Mouse (Mus musculus): Measurements from ENCODE around the gene B3gnt9. TPM values are rescaled to one million over a fixed set of nuclear protein-coding genes. Genes with fewer than 3 reads are reported as not detected.

Gene B3gnt9
- polyA plus RNA-seq, 1 experiment from 2014 or later, result 5.6 TPM

- Histone ChIP-seq H3K4me3 (ENCODE audit: low read depth, low read length) (peak overlapping the region; percentile 40), H3K9me3 (ENCODE audit: control insufficient read depth, low read length) (no peaks in the 10 kb centered on the region), H3K36me3 (ENCODE audit: control insufficient read depth, insufficient read depth, low read length) (no peaks in the 10 kb centered on the region), H3K27me3 (ENCODE audit: control insufficient read depth, insufficient read depth, low read length) (peaks cover 15% of the 10 kb centered on the region), H3K27ac (ENCODE audit: low read depth, low read length) (no peak overlapping the region), H3K4me2 (peak overlapping the region; percentile 74), H3K4me1 (ENCODE audit: control insufficient read depth, insufficient read depth, low read length) (peaks cover 22% of the 10 kb centered on the region), H3K9ac (ENCODE audit: low read length) (peak overlapping the region; percentile 77)
- ATAC-seq (ENCODE audit: low FRiP score) (no peak), DNase-seq (ENCODE audit: low spot score, missing footprints) (no peak)
- WGBS, result 86% methylated on average over 5 of the region's 5 CpGs
Measured at GRCm38 (mm10) chr8:105288231-105288630, 33.3 kb upstream of the B3gnt9 start.

- H3K9ac ChIP-seq (ENCODE audit: low read length), result no peak overlapping the region
- H3K4me1 ChIP-seq (ENCODE audit: control insufficient read depth, insufficient read depth, low read length), result peaks cover 22% of the 10 kb centered on the region
- peaks cover 15% of the 10 kb centered on the region for H3K27me3 ChIP-seq (ENCODE audit: control insufficient read depth, insufficient read depth, low read length)
- no peak overlapping the region for H3K4me2 ChIP-seq
- whole genome bisulfite sequencing, result 87% methylated on average over 4 of the region's 4 CpGs
- H3K9me3 ChIP-seq (ENCODE audit: control insufficient read depth, low read length), result no peaks in the 10 kb centered on the region
- no peak overlapping the region for H3K4me3 ChIP-seq (ENCODE audit: low read depth, low read length)
- no peak overlapping the region for H3K27ac ChIP-seq (ENCODE audit: low read depth, low read length)
- peaks cover 3% of the 10 kb centered on the region; the same call in 1 of the 2 replicates for H3K36me3 ChIP-seq (ENCODE audit: control insufficient read depth, insufficient read depth, low read length)
- no peak for DNase-seq (ENCODE audit: low spot score, missing footprints)
- no peak for ATAC-seq (ENCODE audit: low FRiP score)
Measured at GRCm38 (mm10) chr8:105286907-105287306, 32.0 kb upstream of the B3gnt9 start.

DNA sequence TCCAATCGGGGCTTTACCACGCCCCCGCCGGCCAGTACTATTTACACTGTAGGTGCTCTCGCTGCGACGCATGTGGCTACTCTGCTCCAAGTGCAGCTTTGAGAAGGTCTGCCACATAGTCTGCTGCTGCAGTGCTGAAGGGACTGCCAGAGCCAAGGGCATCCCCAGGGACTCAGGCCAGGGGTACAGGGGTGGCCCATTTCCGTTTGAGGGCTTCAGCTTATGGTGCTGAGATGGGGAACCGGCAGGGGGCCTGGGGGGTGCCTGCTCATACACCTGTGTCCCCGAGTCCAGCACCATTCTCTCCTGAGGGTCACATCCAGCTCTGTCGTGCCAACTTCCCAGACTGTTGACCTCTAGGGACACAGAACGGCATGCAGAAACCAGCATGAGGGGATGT lies 30.6 kb upstream of the B3gnt9 start:
- WGBS, result 44% methylated on average over 12 of the region's 12 CpGs
- H3K36me3 ChIP-seq (ENCODE audit: control insufficient read depth, insufficient read depth, low read length), result peaks cover 3% of the 10 kb centered on the region; the same call in 1 of the 2 replicates
- no peaks in the 10 kb centered on the region for H3K9me3 ChIP-seq (ENCODE audit: control insufficient read depth, low read length)
- no peak overlapping the region for H3K4me2 ChIP-seq
- H3K9ac ChIP-seq (ENCODE audit: low read length), result 0 out of 2 replicates have a peak overlapping the region, but pooled peaks have one; percentile 5
- peaks cover 9% of the 10 kb centered on the region for H3K27me3 ChIP-seq (ENCODE audit: control insufficient read depth, insufficient read depth, low read length)
- H3K27ac ChIP-seq (ENCODE audit: low read depth, low read length), result no peak overlapping the region
- DNase-seq (ENCODE audit: low spot score, missing footprints), result no peak
- H3K4me3 ChIP-seq (ENCODE audit: low read depth, low read length), result no peak overlapping the region
- peaks cover 21% of the 10 kb centered on the region for H3K4me1 ChIP-seq (ENCODE audit: control insufficient read depth, insufficient read depth, low read length)
- no peak for ATAC-seq (ENCODE audit: low FRiP score)

DNA sequence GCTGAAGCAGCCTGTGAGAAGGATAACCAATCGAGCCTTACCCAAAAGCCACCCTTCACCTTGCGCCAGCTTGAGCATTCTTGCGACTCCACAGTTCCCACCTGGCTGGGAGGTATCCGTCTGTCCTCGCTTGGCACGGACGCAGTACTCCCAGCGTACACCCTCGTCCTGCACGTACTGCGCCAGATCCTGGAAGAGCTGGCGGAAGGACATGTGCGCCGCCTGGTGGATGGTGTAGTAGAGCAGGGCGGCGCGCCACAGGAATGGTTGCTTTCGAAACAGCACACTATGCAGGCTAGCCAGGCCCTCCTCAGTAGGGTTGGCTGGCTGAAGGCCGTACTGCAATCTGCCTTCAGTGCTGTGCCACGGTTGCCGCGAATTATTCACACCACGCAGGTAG lies 28.1 kb upstream of the B3gnt9 start:
- DNase-seq (ENCODE audit: low spot score, missing footprints) (peak; percentile 89), ATAC-seq (ENCODE audit: low FRiP score) (peak; percentile 52)
- WGBS, result 24% methylated on average over 23 of the region's 23 CpGs
- Histone ChIP-seq H3K9ac (ENCODE audit: low read length) (no peak overlapping the region), H3K4me1 (ENCODE audit: control insufficient read depth, insufficient read depth, low read length) (peaks cover 10% of the 10 kb centered on the region), H3K9me3 (ENCODE audit: control insufficient read depth, low read length) (no peaks in the 10 kb centered on the region), H3K27ac (ENCODE audit: low read depth, low read length) (no peak overlapping the region), H3K4me2 (no peak overlapping the region), H3K4me3 (ENCODE audit: low read depth, low read length) (no peak overlapping the region), H3K27me3 (ENCODE audit: control insufficient read depth, insufficient read depth, low read length) (peaks cover 19% of the 10 kb centered on the region), H3K36me3 (ENCODE audit: control insufficient read depth, insufficient read depth, low read length) (peaks cover 3% of the 10 kb centered on the region; the same call in 1 of the 2 replicates)

GRCm38 (mm10) chr8:105282239-105282638 lies 27.3 kb upstream of the B3gnt9 start:
- ATAC-seq (ENCODE audit: low FRiP score), result no peak
- peaks cover 3% of the 10 kb centered on the region; the same call in 1 of the 2 replicates for H3K36me3 ChIP-seq (ENCODE audit: control insufficient read depth, insufficient read depth, low read length)

GRCm38 (mm10) chr8:105281821-105282220 lies 26.9 kb upstream of the B3gnt9 start:
- H3K4me3 ChIP-seq (ENCODE audit: low read depth, low read length), result no peak overlapping the region
- ATAC-seq (ENCODE audit: low FRiP score), result no peak
- no peak overlapping the region for H3K4me2 ChIP-seq
- H3K36me3 ChIP-seq (ENCODE audit: control insufficient read depth, insufficient read depth, low read length), result peaks cover 3% of the 10 kb centered on the region; the same call in 1 of the 2 replicates
- H3K9me3 ChIP-seq (ENCODE audit: control insufficient read depth, low read length), result no peaks in the 10 kb centered on the region
- H3K4me1 ChIP-seq (ENCODE audit: control insufficient read depth, insufficient read depth, low read length), result 0 out of 2 replicates have a peak, but pooled peaks cover 7% of the 10 kb centered on the region
- DNase-seq (ENCODE audit: low spot score, missing footprints), result no peak
- no peak overlapping the region for H3K27ac ChIP-seq (ENCODE audit: low read depth, low read length)
- 85% methylated on average over 12 of the region's 12 CpGs for WGBS
- no peak overlapping the region for H3K9ac ChIP-seq (ENCODE audit: low read length)
- peaks cover 32% of the 10 kb centered on the region for H3K27me3 ChIP-seq (ENCODE audit: control insufficient read depth, insufficient read depth, low read length)

More at GRCm38 (mm10) chr8:105282239-105282638, 27.3 kb upstream of the B3gnt9 start:
- no peak for DNase-seq (ENCODE audit: low spot score, missing footprints)
- Histone ChIP-seq H3K4me1 (ENCODE audit: control insufficient read depth, insufficient read depth, low read length) (0 out of 2 replicates have a peak, but pooled peaks cover 7% of the 10 kb centered on the region), H3K4me2 (no peak overlapping the region), H3K27ac (ENCODE audit: low read depth, low read length) (no peak overlapping the region), H3K9ac (ENCODE audit: low read length) (no peak overlapping the region), H3K9me3 (ENCODE audit: control insufficient read depth, low read length) (no peaks in the 10 kb centered on the region), H3K4me3 (ENCODE audit: low read depth, low read length) (no peak overlapping the region), H3K27me3 (ENCODE audit: control insufficient read depth, insufficient read depth, low read length) (peaks cover 28% of the 10 kb centered on the region)
- 91% methylated on average over 4 of the region's 4 CpGs for WGBS

GRCm38 (mm10) chr8:105280567-105280966 lies 25.6 kb upstream of the B3gnt9 start:
- DNase-seq (ENCODE audit: low spot score, missing footprints) (no peak), ATAC-seq (ENCODE audit: low FRiP score) (no peak)
- Histone ChIP-seq H3K27me3 (ENCODE audit: control insufficient read depth, insufficient read depth, low read length) (peaks cover 44% of the 10 kb centered on the region), H3K27ac (ENCODE audit: low read depth, low read length) (no peak overlapping the region), H3K9me3 (ENCODE audit: control insufficient read depth, low read length) (no peaks in the 10 kb centered on the region), H3K4me2 (no peak overlapping the region), H3K9ac (ENCODE audit: low read length) (no peak overlapping the region), H3K4me3 (ENCODE audit: low read depth, low read length) (no peak overlapping the region), H3K4me1 (ENCODE audit: control insufficient read depth, insufficient read depth, low read length) (peaks cover 13% of the 10 kb centered on the region), H3K36me3 (ENCODE audit: control insufficient read depth, insufficient read depth, low read length) (peaks cover 3% of the 10 kb centered on the region; the same call in 1 of the 2 replicates)
- WGBS, result 72% methylated on average over 3 of the region's 3 CpGs

GRCm38 (mm10) chr8:105278911-105279334 lies 24.0 kb upstream of the B3gnt9 start:
- no peaks in the 10 kb centered on the region for H3K9me3 ChIP-seq (ENCODE audit: control insufficient read depth, low read length)
- H3K4me3 ChIP-seq (ENCODE audit: low read depth, low read length), result no peak overlapping the region
- ATAC-seq (ENCODE audit: low FRiP score), result peak; percentile 5; the same call in 1 of the 2 replicates
- peaks cover 61% of the 10 kb centered on the region for H3K27me3 ChIP-seq (ENCODE audit: control insufficient read depth, insufficient read depth, low read length)
- H3K27ac ChIP-seq (ENCODE audit: low read depth, low read length), result no peak overlapping the region
- peaks cover 3% of the 10 kb centered on the region; the same call in 1 of the 2 replicates for H3K36me3 ChIP-seq (ENCODE audit: control insufficient read depth, insufficient read depth, low read length)
- peak; percentile 90 for DNase-seq (ENCODE audit: low spot score, missing footprints)
- no peak overlapping the region for H3K9ac ChIP-seq (ENCODE audit: low read length)
- whole genome bisulfite sequencing, result 4% methylated on average over 28 of the region's 28 CpGs
- peak overlapping the region; percentile 10; the same call in 1 of the 2 replicates for H3K4me2 ChIP-seq
- peaks cover 14% of the 10 kb centered on the region for H3K4me1 ChIP-seq (ENCODE audit: control insufficient read depth, insufficient read depth, low read length)

DNA sequence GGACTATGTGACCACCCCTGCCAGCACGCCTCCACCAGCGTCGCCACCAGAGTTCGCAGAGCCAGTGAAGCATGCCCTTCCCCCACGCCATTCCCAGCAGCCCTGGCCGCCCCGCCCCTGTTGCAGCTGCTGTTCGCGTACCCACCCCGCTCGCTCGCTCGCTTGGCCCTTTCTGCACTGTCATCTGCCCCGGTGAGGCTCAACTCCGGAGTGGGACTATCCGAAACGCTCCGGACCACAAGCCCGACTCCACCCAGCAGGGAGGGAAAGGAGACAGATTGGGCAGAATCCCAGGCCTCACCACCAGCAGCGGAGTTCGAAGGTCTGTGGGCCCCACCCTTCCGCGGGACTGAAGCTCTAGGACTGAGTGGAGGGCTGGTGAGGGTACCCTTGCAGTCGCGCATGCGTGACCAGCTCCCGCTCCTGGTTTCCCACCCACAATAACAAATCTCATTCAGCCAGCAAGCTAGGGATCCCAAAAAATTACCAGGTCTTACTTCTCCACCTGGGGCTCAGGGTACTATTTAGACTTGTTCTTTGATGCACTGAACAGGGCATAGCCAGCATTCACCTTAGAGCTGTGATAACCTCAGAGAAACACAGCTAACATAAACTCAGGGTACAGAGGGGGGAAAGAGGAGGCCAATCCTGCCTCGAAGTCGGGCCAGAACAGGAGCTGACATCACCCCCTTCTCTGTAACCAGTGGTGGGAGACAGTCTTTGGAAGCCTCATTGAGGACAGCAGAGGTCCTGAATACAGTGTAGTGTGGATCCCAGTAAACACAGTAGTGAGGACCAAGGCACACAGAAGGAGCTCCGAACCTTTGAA lies 21.6 kb upstream of the B3gnt9 start:
- ATAC-seq (ENCODE audit: low FRiP score) (peak; percentile 69), DNase-seq (ENCODE audit: low spot score, missing footprints) (peak; percentile 95)
- Histone ChIP-seq H3K4me1 (ENCODE audit: control insufficient read depth, insufficient read depth, low read length) (peaks cover 14% of the 10 kb centered on the region), H3K9ac (ENCODE audit: low read length) (peak overlapping the region; percentile 47), H3K4me2 (peak overlapping the region; percentile 55), H3K36me3 (ENCODE audit: control insufficient read depth, insufficient read depth, low read length) (no peaks in the 10 kb centered on the region), H3K27me3 (ENCODE audit: control insufficient read depth, insufficient read depth, low read length) (peaks cover 84% of the 10 kb centered on the region), H3K4me3 (ENCODE audit: low read depth, low read length) (peak overlapping the region; percentile 34), H3K9me3 (ENCODE audit: control insufficient read depth, low read length) (no peaks in the 10 kb centered on the region), H3K27ac (ENCODE audit: low read depth, low read length) (no peak overlapping the region)
- 3% methylated on average over 29 of the region's 30 CpGs for WGBS
